Mouse (Mus musculus): Measurements from ENCODE around the gene Ptprt. TPM values are rescaled to one million over a fixed set of nuclear protein-coding genes. Genes with fewer than 3 reads are reported as not detected.

Gene Ptprt
- 15.7 and 17.2 TPM in 2 replicates for polyA plus RNA-seq (2014; fragmentation: Nextera tagmentation; extraction: Ambion mirVana)

GRCm38 (mm10) chr2:162660941-162661386, at the start of gene Ptprt:
Gene Ptprt, minus strand, starts transcription at chr2:162661147.
- Histone ChIP-seq H3K36me3 (ENCODE audit: control insufficient read depth, insufficient read depth, low read length) (no peaks in the 10 kb centered on the region), H3K4me3 (replicated peaks; ENCODE audit: low read depth, low read length) (peak within 1 kb of the TSS; percentile 66), H3K9ac (replicated peaks; ENCODE audit: low read length) (peak within 1 kb of the TSS; percentile 75), H3K4me2 (ENCODE audit: low read length) (peak within 1 kb of the TSS; percentile 92), H3K27ac (replicated peaks; ENCODE audit: low read depth, low read length) (peak within 1 kb of the TSS; percentile 70), H3K27me3 (ENCODE audit: control insufficient read depth, insufficient read depth, low read length) (peaks cover 23% of the 10 kb centered on the region; the same call in 1 of the 2 replicates), H3K4me1 (ENCODE audit: control insufficient read depth, insufficient read depth, low read length) (peaks cover 19% of the 10 kb centered on the region), H3K9me3 (ENCODE audit: control insufficient read depth, low read length) (no peaks in the 10 kb centered on the region)
- 1% methylated on average over 58 of the region's 73 CpGs for WGBS
- peak; percentile 55 for ATAC-seq (ENCODE audit: low FRiP score, low TSS enrichment)
- DNase-seq, result peak; percentile 77

DNA sequence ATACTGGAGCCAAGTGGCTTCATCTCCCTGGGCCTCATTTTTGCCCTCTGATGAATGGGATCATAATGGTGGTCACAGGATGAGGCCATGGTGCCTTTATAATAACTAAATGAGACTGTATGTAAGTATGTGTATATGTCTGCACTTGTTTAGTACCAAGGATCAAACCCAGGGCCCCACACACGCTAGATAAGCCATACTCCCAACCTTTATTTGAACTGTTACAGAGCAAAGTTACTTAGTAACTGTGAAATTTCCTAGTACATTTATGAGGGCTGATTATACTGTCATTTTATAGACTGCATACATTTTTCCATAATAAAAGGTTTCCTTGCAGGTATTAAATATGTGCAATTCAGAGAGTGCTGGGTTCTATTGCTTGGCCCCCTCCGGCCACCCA, 49.5 kb upstream of the Ptprt start:
- Histone ChIP-seq H3K9me3 (ENCODE audit: control insufficient read depth, low read length) (no peaks in the 10 kb centered on the region), H3K9ac (replicated peaks; ENCODE audit: low read length) (no peak overlapping the region), H3K27me3 (ENCODE audit: control insufficient read depth, insufficient read depth, low read length) (no peaks in the 10 kb centered on the region), H3K4me2 (ENCODE audit: low read length) (no peak overlapping the region), H3K27ac (replicated peaks; ENCODE audit: low read depth, low read length) (no peak overlapping the region), H3K36me3 (ENCODE audit: control insufficient read depth, insufficient read depth, low read length) (no peaks in the 10 kb centered on the region), H3K4me3 (replicated peaks; ENCODE audit: low read depth, low read length) (no peak overlapping the region), H3K4me1 (ENCODE audit: control insufficient read depth, insufficient read depth, low read length) (no peaks in the 10 kb centered on the region)
- no peak for DNase-seq
- no peak for ATAC-seq (ENCODE audit: low FRiP score, low TSS enrichment)
- WGBS, result 93% methylated on average over 2 of the region's 2 CpGs

DNA sequence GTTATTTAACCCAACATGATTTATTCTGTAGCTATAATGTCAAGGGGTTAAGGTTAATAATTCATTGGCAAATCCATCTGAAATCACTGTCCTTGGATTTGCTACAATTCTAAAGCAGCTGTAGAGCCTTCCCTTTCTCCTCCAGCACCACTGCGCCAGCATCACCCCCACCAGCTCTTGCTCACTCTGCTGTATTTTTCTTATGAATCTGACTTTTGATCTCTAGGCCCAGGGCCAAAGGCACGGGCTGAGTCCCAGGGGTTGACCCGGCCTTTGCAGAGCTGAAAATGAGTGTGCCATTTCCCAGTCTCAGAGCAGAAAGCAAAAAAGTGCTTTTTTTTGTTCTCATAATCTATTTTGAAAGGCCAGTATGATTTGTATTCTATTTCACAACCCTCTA, 38.7 kb upstream of the Ptprt start:
- DNase-seq (peak; percentile 21), ATAC-seq (ENCODE audit: low FRiP score, low TSS enrichment) (no peak)
- Histone ChIP-seq H3K4me3 (replicated peaks; ENCODE audit: low read depth, low read length) (no peak overlapping the region), H3K36me3 (ENCODE audit: control insufficient read depth, insufficient read depth, low read length) (no peaks in the 10 kb centered on the region), H3K27me3 (ENCODE audit: control insufficient read depth, insufficient read depth, low read length) (no peaks in the 10 kb centered on the region), H3K9me3 (ENCODE audit: control insufficient read depth, low read length) (no peaks in the 10 kb centered on the region), H3K4me2 (ENCODE audit: low read length) (no peak overlapping the region), H3K9ac (replicated peaks; ENCODE audit: low read length) (no peak overlapping the region), H3K27ac (replicated peaks; ENCODE audit: low read depth, low read length) (peak overlapping the region; percentile 57; the same call in 1 of the 2 replicates), H3K4me1 (ENCODE audit: control insufficient read depth, insufficient read depth, low read length) (peaks cover 12% of the 10 kb centered on the region; the same call in 1 of the 2 replicates)
- 54% methylated on average over 3 of the region's 3 CpGs for WGBS

DNA sequence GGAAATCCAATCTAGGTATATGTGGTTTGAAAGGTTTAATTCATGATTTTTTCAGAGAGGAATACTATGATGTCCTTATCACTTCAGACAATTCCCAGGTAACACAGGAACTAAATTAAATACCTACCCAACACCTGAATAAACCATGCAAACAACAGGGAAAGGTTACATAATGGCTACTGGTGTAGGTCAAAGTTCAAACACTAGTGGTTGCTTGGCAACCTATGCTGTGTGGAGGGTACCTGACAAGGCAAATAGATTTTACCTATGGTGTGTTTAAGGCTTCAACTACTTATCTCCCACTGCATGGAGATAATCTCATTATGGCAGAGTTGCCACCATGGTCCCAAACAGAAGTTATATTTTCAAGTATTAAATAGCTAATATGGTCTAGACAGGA, 38.1 kb upstream of the Ptprt start:
- no peak for ATAC-seq (ENCODE audit: low FRiP score, low TSS enrichment)
- no peaks in the 10 kb centered on the region for H3K9me3 ChIP-seq (ENCODE audit: control insufficient read depth, low read length)
- H3K36me3 ChIP-seq (ENCODE audit: control insufficient read depth, insufficient read depth, low read length), result no peaks in the 10 kb centered on the region
- H3K27me3 ChIP-seq (ENCODE audit: control insufficient read depth, insufficient read depth, low read length), result no peaks in the 10 kb centered on the region
- peaks cover 12% of the 10 kb centered on the region; the same call in 1 of the 2 replicates for H3K4me1 ChIP-seq (ENCODE audit: control insufficient read depth, insufficient read depth, low read length)
- no peak overlapping the region for H3K4me2 ChIP-seq (ENCODE audit: low read length)
- H3K4me3 ChIP-seq (replicated peaks; ENCODE audit: low read depth, low read length), result no peak overlapping the region
- no peak overlapping the region for H3K9ac ChIP-seq (replicated peaks; ENCODE audit: low read length)
- H3K27ac ChIP-seq (replicated peaks; ENCODE audit: low read depth, low read length), result no peak overlapping the region
- no peak for DNase-seq

DNA sequence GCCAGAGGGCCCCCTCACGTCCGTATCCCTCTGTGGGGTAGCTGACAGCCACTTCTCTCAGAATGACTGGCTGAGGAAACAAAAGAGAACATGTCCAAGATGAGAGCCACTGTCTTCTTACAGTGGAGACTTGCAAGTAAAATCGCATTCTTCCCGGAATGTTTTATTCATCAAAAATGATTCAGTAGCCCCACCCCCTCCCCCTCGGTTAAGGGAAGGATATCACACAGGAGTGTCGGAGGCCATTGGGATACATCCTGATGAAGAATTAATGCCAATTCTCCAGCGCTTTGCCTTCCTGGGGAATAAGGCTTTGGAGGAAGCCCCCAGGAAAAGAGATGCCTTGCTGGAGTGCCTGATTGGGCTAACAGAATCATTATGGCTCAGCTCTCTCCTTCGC, 37.1 kb upstream of the Ptprt start:
- Histone ChIP-seq H3K9ac (replicated peaks; ENCODE audit: low read length) (no peak overlapping the region), H3K4me1 (ENCODE audit: control insufficient read depth, insufficient read depth, low read length) (peaks cover 12% of the 10 kb centered on the region; the same call in 1 of the 2 replicates), H3K36me3 (ENCODE audit: control insufficient read depth, insufficient read depth, low read length) (no peaks in the 10 kb centered on the region), H3K27ac (replicated peaks; ENCODE audit: low read depth, low read length) (no peak overlapping the region), H3K27me3 (ENCODE audit: control insufficient read depth, insufficient read depth, low read length) (no peaks in the 10 kb centered on the region), H3K4me3 (replicated peaks; ENCODE audit: low read depth, low read length) (no peak overlapping the region), H3K9me3 (ENCODE audit: control insufficient read depth, low read length) (no peaks in the 10 kb centered on the region), H3K4me2 (ENCODE audit: low read length) (no peak overlapping the region)
- 41% methylated on average over 8 of the region's 8 CpGs for WGBS
- no peak for ATAC-seq (ENCODE audit: low FRiP score, low TSS enrichment)
- DNase-seq, result peak; percentile 52

DNA sequence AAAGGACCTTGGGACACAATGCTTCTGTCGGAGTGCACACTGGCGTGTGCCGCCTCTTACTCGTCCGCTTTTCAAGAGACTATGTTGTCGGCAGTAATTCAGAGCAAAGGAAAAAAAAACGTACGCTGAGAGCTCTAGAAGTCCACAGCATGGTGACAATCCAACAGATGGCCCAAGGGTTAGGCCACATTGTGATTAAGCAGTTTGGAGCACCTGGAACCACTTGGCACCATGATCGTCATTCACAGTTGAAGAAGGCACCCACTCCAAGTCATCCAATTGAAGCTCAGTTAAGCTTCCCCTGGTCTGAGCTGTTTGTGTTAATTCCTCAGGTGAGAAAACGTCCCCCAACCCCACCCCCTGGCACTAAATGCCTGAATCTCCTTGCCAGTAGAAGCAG, 36.2 kb upstream of the Ptprt start:
- no peak overlapping the region for H3K9ac ChIP-seq (replicated peaks; ENCODE audit: low read length)
- no peaks in the 10 kb centered on the region for H3K36me3 ChIP-seq (ENCODE audit: control insufficient read depth, insufficient read depth, low read length)
- no peak overlapping the region for H3K27ac ChIP-seq (replicated peaks; ENCODE audit: low read depth, low read length)
- H3K4me3 ChIP-seq (replicated peaks; ENCODE audit: low read depth, low read length), result no peak overlapping the region
- DNase-seq, result no peak
- 83% methylated on average over 10 of the region's 10 CpGs for WGBS
- no peaks in the 10 kb centered on the region for H3K27me3 ChIP-seq (ENCODE audit: control insufficient read depth, insufficient read depth, low read length)
- no peaks in the 10 kb centered on the region for H3K9me3 ChIP-seq (ENCODE audit: control insufficient read depth, low read length)
- H3K4me1 ChIP-seq (ENCODE audit: control insufficient read depth, insufficient read depth, low read length), result peaks cover 12% of the 10 kb centered on the region; the same call in 1 of the 2 replicates
- no peak overlapping the region for H3K4me2 ChIP-seq (ENCODE audit: low read length)
- no peak for ATAC-seq (ENCODE audit: low FRiP score, low TSS enrichment)

DNA sequence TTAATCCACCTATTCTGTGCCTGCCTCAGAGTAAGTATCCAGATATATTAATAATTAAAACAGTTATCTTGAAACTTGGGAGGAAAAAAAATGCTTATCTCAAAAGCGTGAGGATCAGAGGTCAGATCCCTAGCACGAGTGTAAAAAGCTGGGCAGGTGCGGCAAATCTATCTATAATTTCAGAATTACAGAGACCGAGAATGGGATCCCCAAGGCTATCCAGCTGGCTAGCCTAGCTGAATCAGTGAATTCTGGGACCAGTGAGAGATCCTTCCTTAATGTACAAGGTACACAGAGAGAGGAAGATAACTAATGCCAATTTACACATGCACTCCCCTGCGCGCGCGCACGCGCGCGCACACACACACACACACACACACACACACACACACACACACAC, 31.2 kb upstream of the Ptprt start:
- no peak overlapping the region for H3K27ac ChIP-seq (replicated peaks; ENCODE audit: low read depth, low read length)
- H3K4me3 ChIP-seq (replicated peaks; ENCODE audit: low read depth, low read length), result no peak overlapping the region
- DNase-seq, result no peak
- H3K4me2 ChIP-seq (ENCODE audit: low read length), result no peak overlapping the region
- no peaks in the 10 kb centered on the region; the same call in 1 of the 2 replicates for H3K4me1 ChIP-seq (ENCODE audit: control insufficient read depth, insufficient read depth, low read length)
- no peaks in the 10 kb centered on the region for H3K36me3 ChIP-seq (ENCODE audit: control insufficient read depth, insufficient read depth, low read length)
- no peak overlapping the region for H3K9ac ChIP-seq (replicated peaks; ENCODE audit: low read length)
- no peaks in the 10 kb centered on the region for H3K27me3 ChIP-seq (ENCODE audit: control insufficient read depth, insufficient read depth, low read length)
- ATAC-seq (ENCODE audit: low FRiP score, low TSS enrichment), result no peak
- H3K9me3 ChIP-seq (ENCODE audit: control insufficient read depth, low read length), result no peaks in the 10 kb centered on the region
- WGBS, result 90% methylated on average over 12 of the region's 12 CpGs

- H3K36me3 ChIP-seq (ENCODE audit: control insufficient read depth, insufficient read depth, low read length), result no peaks in the 10 kb centered on the region
- no peaks in the 10 kb centered on the region for H3K9me3 ChIP-seq (ENCODE audit: control insufficient read depth, low read length)
- no peaks in the 10 kb centered on the region for H3K27me3 ChIP-seq (ENCODE audit: control insufficient read depth, insufficient read depth, low read length)
- H3K4me3 ChIP-seq (replicated peaks; ENCODE audit: low read depth, low read length), result no peak overlapping the region
- no peaks in the 10 kb centered on the region for H3K4me1 ChIP-seq (ENCODE audit: control insufficient read depth, insufficient read depth, low read length)
- H3K4me2 ChIP-seq (ENCODE audit: low read length), result no peak overlapping the region
- H3K27ac ChIP-seq (replicated peaks; ENCODE audit: low read depth, low read length), result no peak overlapping the region
- 17% methylated on average over 6 of the region's 6 CpGs for WGBS
- H3K9ac ChIP-seq (replicated peaks; ENCODE audit: low read length), result no peak overlapping the region
- DNase-seq (peak; percentile 79), ATAC-seq (ENCODE audit: low FRiP score, low TSS enrichment) (no peak; the same call in 1 of the 2 replicates)
Observed at GRCm38 (mm10) chr2:162682674-162683073, 21.7 kb upstream of the Ptprt start.

GRCm38 (mm10) chr2:162662431-162662970, 1.6 kb upstream of the Ptprt start:
- Histone ChIP-seq H3K9me3 (ENCODE audit: control insufficient read depth, low read length) (no peaks in the 10 kb centered on the region), H3K4me3 (replicated peaks; ENCODE audit: low read depth, low read length) (peak overlapping the region; percentile 66), H3K9ac (replicated peaks; ENCODE audit: low read length) (peak overlapping the region; percentile 75; the same call in 1 of the 2 replicates), H3K4me2 (ENCODE audit: low read length) (peak overlapping the region; percentile 92), H3K36me3 (ENCODE audit: control insufficient read depth, insufficient read depth, low read length) (no peaks in the 10 kb centered on the region), H3K27me3 (ENCODE audit: control insufficient read depth, insufficient read depth, low read length) (peaks cover 23% of the 10 kb centered on the region; the same call in 1 of the 2 replicates), H3K4me1 (ENCODE audit: control insufficient read depth, insufficient read depth, low read length) (peaks cover 16% of the 10 kb centered on the region), H3K27ac (replicated peaks; ENCODE audit: low read depth, low read length) (no peak overlapping the region)
- DNase-seq, result no peak
- WGBS, result 40% methylated on average over 1 of the region's 1 CpGs
- ATAC-seq (ENCODE audit: low FRiP score, low TSS enrichment), result no peak
